Mouse (Mus musculus) T-helper 17 cell (primary cell): ENCODE results near the gene F2.
"Not testable (repeated sequence)": the region's sequence is repeated elsewhere in the genome, so short reads cannot be mapped to it uniquely, and the experiment has no call there.

Experiments used
- in situ Hi-C, 2 experiments: fragments of 300-600 bp; cut with MboI, MseI; formaldehyde crosslinking; loops; 1 replicate in 1 of 2; 2 replicates in 1 of 2; pipeline ENCODE4 v1.15.1; 2025; ENCODE audit warnings: high pct_unique_total_duplicates in 2 of 2

Gene F2

GRCm38 (mm10) chr2:91649553-91650359 is 13.5 kb upstream of the F2 start, which contains the start of the genes Zfp408 and Arhgap1:
Gene Zfp408 (minus strand): TSS chr2:91649791.
Gene Arhgap1 (plus strand): TSS chr2:91649860.
- in situ Hi-C loops: loop anchor here in 1 of 2 experiments (5.0 to 25.0 kb wide), 3 partner anchors 42 to 1263 kb away; partner anchors contain the start of gene Syt13

GRCm38 (mm10) chr2:91649152-91649551 is 12.9 kb upstream of the F2 start:
- in situ Hi-C loops: loop anchor here in 1 of 2 experiments (5.0 to 25.0 kb wide), 2 partner anchors 42 to 362 kb away; no protein-coding TSS in a partner anchor

GRCm38 (mm10) chr2:91646733-91647132 is 10.5 kb upstream of the F2 start:
- in situ Hi-C loops: loop anchor here in 1 of 2 experiments (5.0 to 25.0 kb wide), 2 partner anchors 39 to 359 kb away; no protein-coding TSS in a partner anchor

GRCm38 (mm10) chr2:91645811-91646210 is 9.6 kb upstream of the F2 start:
- in situ Hi-C loops: loop anchor here in 1 of 2 experiments (5.0 to 25.0 kb wide), 2 partner anchors 39 to 359 kb away; no protein-coding TSS in a partner anchor

- in situ Hi-C loops: loop anchor here in 1 of 2 experiments (5.0 to 25.0 kb wide), 2 partner anchors 38 to 358 kb away; no protein-coding TSS in a partner anchor
Measured at GRCm38 (mm10) chr2:91645354-91645753, 9.1 kb upstream of the F2 start.

- in situ Hi-C loops: loop anchor here in 1 of 2 experiments (25.0 kb wide), 1 partner anchor 357 kb away; no protein-coding TSS in a partner anchor
Measured at GRCm38 (mm10) chr2:91644021-91644420, 7.8 kb upstream of the F2 start.

GRCm38 (mm10) chr2:91642825-91643415 is 6.7 kb upstream of the F2 start:
- in situ Hi-C loops: loop anchor here in 1 of 2 experiments (25.0 kb wide), 1 partner anchor 356 kb away; no protein-coding TSS in a partner anchor

- in situ Hi-C loops: loop anchor here in 1 of 2 experiments (25.0 kb wide), 1 partner anchor 352 kb away; no protein-coding TSS in a partner anchor
Measured at GRCm38 (mm10) chr2:91638931-91639330, 2.7 kb upstream of the F2 start.

- in situ Hi-C loops: loop anchor here in 1 of 2 experiments (25.0 kb wide), 1 partner anchor 350 kb away; no protein-coding TSS in a partner anchor
Measured at GRCm38 (mm10) chr2:91636727-91637338, 619 bp upstream of the F2 start.

GRCm38 (mm10) chr2:91635486-91635885 is 728 bp downstream of the F2 start:
- in situ Hi-C loops: loop anchor here in 1 of 2 experiments (25.0 kb wide), 1 partner anchor 348 kb away; no protein-coding TSS in a partner anchor

- in situ Hi-C loops: loop anchor here in 1 of 2 experiments (25.0 kb wide), 1 partner anchor 348 kb away; no protein-coding TSS in a partner anchor
Measured at GRCm38 (mm10) chr2:91634841-91635240, 1.4 kb downstream of the F2 start.

- in situ Hi-C loops: loop anchor here in 1 of 2 experiments (25.0 kb wide), 1 partner anchor 346 kb away; no protein-coding TSS in a partner anchor
Measured at GRCm38 (mm10) chr2:91633334-91633977, 2.8 kb downstream of the F2 start.

GRCm38 (mm10) chr2:91632316-91632715 is 3.9 kb downstream of the F2 start:
- in situ Hi-C loops: loop anchor here in 1 of 2 experiments (25.0 kb wide), 1 partner anchor 345 kb away; no protein-coding TSS in a partner anchor

GRCm38 (mm10) chr2:91631826-91632225 is 4.4 kb downstream of the F2 start:
- in situ Hi-C loops: loop anchor here in 1 of 2 experiments (25.0 kb wide), 1 partner anchor 345 kb away; no protein-coding TSS in a partner anchor

- in situ Hi-C loops: loop anchor here in 1 of 2 experiments (25.0 kb wide), 1 partner anchor 343 kb away; no protein-coding TSS in a partner anchor
Measured at GRCm38 (mm10) chr2:91630384-91630783, 5.8 kb downstream of the F2 start.

- in situ Hi-C loops: loop anchor here in 1 of 2 experiments (25.0 kb wide), 1 partner anchor 342 kb away; no protein-coding TSS in a partner anchor
Measured at GRCm38 (mm10) chr2:91629682-91630081, 6.5 kb downstream of the F2 start.

GRCm38 (mm10) chr2:91628171-91628570 is 8.0 kb downstream of the F2 start:
- in situ Hi-C loops: loop anchor here in 1 of 2 experiments (25.0 kb wide), 1 partner anchor 341 kb away; no protein-coding TSS in a partner anchor

- in situ Hi-C loops: loop anchor here in 1 of 2 experiments (25.0 kb wide), 1 partner anchor 340 kb away; no protein-coding TSS in a partner anchor
Measured at GRCm38 (mm10) chr2:91627486-91627885, 8.7 kb downstream of the F2 start.

- in situ Hi-C loops: not testable (repeated sequence)
Measured at GRCm38 (mm10) chr2:91623366-91623765, 12.8 kb downstream of the F2 start.

GRCm38 (mm10) chr2:91622356-91622755 is 13.9 kb downstream of the F2 start:
- in situ Hi-C loops: no loop called here
